Mouse (Mus musculus) liver, embryonic 15.5 days (tissue): Measurements from ENCODE around the gene Ccdc62. TPM values are rescaled to one million over a fixed set of nuclear protein-coding genes. Genes with fewer than 3 reads are reported as not detected.
A peak's percentile ranks its signal among the peaks of the same experiment; 100 is the strongest.

Experiments
- ATAC-seq: fragments of 200-750 bp; cut with Nextera tagmentation; 2 replicates; pipeline ENCODE4 v1.8.0; 2017; ENCODE audit warnings: moderate number of reproducible peaks, mild to moderate bottlenecking, moderate library complexity; ENCODE audit not compliant: insufficient read depth
- H3K27ac ChIP-seq: fragments of 300-500 bp; sonication (generic); replicated peaks from 2 replicates; pipeline ENCODE4 v1.5.1; 2015; ENCODE audit warnings: mild to moderate bottlenecking, inconsistent platforms
- H3K27me3 ChIP-seq: fragments of 300-500 bp; sonication (generic); 2 replicates; pipeline ENCODE4 v1.6.1; 2015; ENCODE audit warnings: mild to moderate bottlenecking, inconsistent platforms
- H3K36me3 ChIP-seq: fragments of 300-500 bp; sonication (generic); replicated peaks from 2 replicates; pipeline ENCODE4 v1.6.1; 2015; ENCODE audit warnings: moderate library complexity, mild to moderate bottlenecking, inconsistent platforms
- H3K4me1 ChIP-seq: fragments of 300-500 bp; sonication (generic); replicated peaks from 2 replicates; pipeline ENCODE4 v1.6.1; 2015; ENCODE audit warnings: inconsistent platforms
- H3K4me2 ChIP-seq: fragments of 300-500 bp; sonication (generic); 2 replicates; pipeline ENCODE4 v1.6.1; 2015; ENCODE audit warnings: moderate library complexity, mild to moderate bottlenecking, inconsistent platforms
- H3K4me3 ChIP-seq: fragments of 300-500 bp; sonication (generic); replicated peaks from 2 replicates; pipeline ENCODE4 v1.5.1; 2015; ENCODE audit warnings: mild to moderate bottlenecking, inconsistent platforms
- H3K9ac ChIP-seq: fragments of 300-500 bp; sonication (generic); 2 replicates; pipeline ENCODE4 v1.6.1; 2015; ENCODE audit warnings: moderate library complexity, mild to moderate bottlenecking, inconsistent platforms
- H3K9me3 ChIP-seq: fragments of 300-500 bp; sonication (generic); replicated peaks from 2 replicates; pipeline ENCODE4 v1.6.1; 2016; ENCODE audit warnings: inconsistent platforms
- WGBS: fragments of 180-500 bp; shearing (Covaris S2); methylation state at CpG from one replicate; pipeline ENCODE4 v1.1.7; 2015; ENCODE audit warnings: mixed read lengths; ENCODE audit not compliant: insufficient replicate concordance; 5-methylcytosine and 5-hydroxymethylcytosine counted together
- polyA plus RNA-seq: library from polyadenylated mRNA; unstranded; fragments of >200 nt; fragmentation: Nextera tagmentation; extraction: Ambion mirVana; gene quantifications from 2 replicates; pipeline ENCODE4 v1.2.1, GENCODE M21; 2015

The Ccdc62 gene
- polyA plus RNA-seq, 1 experiment from 2014 or later: 3.2 TPM

GRCm38 (mm10) chr5:123933957-123934591 is 3.6 kb downstream of the Ccdc62 start:
- H3K27ac ChIP-seq: peak overlapping the region; percentile 82
- no peaks in the 10 kb centered on the region for H3K27me3 ChIP-seq
- no peaks in the 10 kb centered on the region for H3K9me3 ChIP-seq
- 28% methylated on average over 18 of the region's 18 CpGs for WGBS
- peaks cover 6% of the 10 kb centered on the region; the same call in 1 of the 2 replicates for H3K36me3 ChIP-seq
- peak overlapping the region; percentile 48 for H3K9ac ChIP-seq
- peaks cover 31% of the 10 kb centered on the region for H3K4me1 ChIP-seq
- peak; percentile 27 for ATAC-seq
- peak overlapping the region; percentile 72 for H3K4me2 ChIP-seq
- H3K4me3 ChIP-seq: peak overlapping the region; percentile 52

- no peaks in the 10 kb centered on the region for H3K27me3 ChIP-seq
- no peak overlapping the region for H3K4me2 ChIP-seq
- no peak for ATAC-seq
- H3K9me3 ChIP-seq: no peaks in the 10 kb centered on the region
- no peaks in the 10 kb centered on the region for H3K36me3 ChIP-seq
- peaks cover 24% of the 10 kb centered on the region for H3K4me1 ChIP-seq
- H3K4me3 ChIP-seq: no peak overlapping the region
- H3K27ac ChIP-seq: no peak overlapping the region
- H3K9ac ChIP-seq: no peak overlapping the region
- 77% methylated on average over 5 of the region's 5 CpGs for WGBS
These were observed 5.5 kb downstream of the Ccdc62 start for GRCm38 (mm10) chr5:123935931-123936330.

GRCm38 (mm10) chr5:123938479-123938878 is 8.0 kb downstream of the Ccdc62 start:
- peaks cover 17% of the 10 kb centered on the region for H3K4me1 ChIP-seq
- H3K27me3 ChIP-seq: no peaks in the 10 kb centered on the region
- H3K9ac ChIP-seq: no peak overlapping the region
- 52% methylated on average over 5 of the region's 5 CpGs for WGBS
- H3K4me3 ChIP-seq: no peak overlapping the region
- no peaks in the 10 kb centered on the region for H3K9me3 ChIP-seq
- no peaks in the 10 kb centered on the region for H3K36me3 ChIP-seq
- no peak for ATAC-seq
- no peak overlapping the region for H3K4me2 ChIP-seq
- H3K27ac ChIP-seq: no peak overlapping the region

GRCm38 (mm10) chr5:123946546-123946945 is 16.1 kb downstream of the Ccdc62 start:
- Histone ChIP-seq H3K4me1 (no peaks in the 10 kb centered on the region), H3K9me3 (no peaks in the 10 kb centered on the region), H3K27ac (no peak overlapping the region), H3K9ac (no peak overlapping the region), H3K4me2 (no peak overlapping the region), H3K4me3 (no peak overlapping the region), H3K36me3 (no peaks in the 10 kb centered on the region), H3K27me3 (no peaks in the 10 kb centered on the region)
- ATAC-seq: no peak
- WGBS: 69% methylated on average over 4 of the region's 4 CpGs

GRCm38 (mm10) chr5:123947041-123947761 is 16.7 kb downstream of the Ccdc62 start:
- H3K9me3 ChIP-seq: no peaks in the 10 kb centered on the region
- no peak overlapping the region for H3K27ac ChIP-seq
- no peak for ATAC-seq
- no peaks in the 10 kb centered on the region for H3K27me3 ChIP-seq
- no peaks in the 10 kb centered on the region for H3K4me1 ChIP-seq
- no peak overlapping the region for H3K4me3 ChIP-seq
- WGBS: 50% methylated on average over 7 of the region's 7 CpGs
- no peak overlapping the region for H3K9ac ChIP-seq
- no peak overlapping the region for H3K4me2 ChIP-seq
- no peaks in the 10 kb centered on the region for H3K36me3 ChIP-seq

GRCm38 (mm10) chr5:123952365-123953045 is 22.0 kb downstream of the Ccdc62 start:
- Histone ChIP-seq H3K4me2 (no peak overlapping the region), H3K27me3 (no peaks in the 10 kb centered on the region), H3K4me1 (no peaks in the 10 kb centered on the region), H3K27ac (no peak overlapping the region), H3K9me3 (no peaks in the 10 kb centered on the region), H3K9ac (no peak overlapping the region), H3K36me3 (no peaks in the 10 kb centered on the region), H3K4me3 (no peak overlapping the region)
- no peak for ATAC-seq
- 50% methylated on average over 5 of the region's 5 CpGs for WGBS

- H3K4me3 ChIP-seq: no peak overlapping the region
- no peaks in the 10 kb centered on the region for H3K36me3 ChIP-seq
- no peak overlapping the region for H3K27ac ChIP-seq
- H3K9me3 ChIP-seq: no peaks in the 10 kb centered on the region
- WGBS: 82% methylated on average over 8 of the region's 8 CpGs
- no peaks in the 10 kb centered on the region for H3K27me3 ChIP-seq
- no peak for ATAC-seq
- no peak overlapping the region for H3K9ac ChIP-seq
- H3K4me2 ChIP-seq: no peak overlapping the region
- H3K4me1 ChIP-seq: no peaks in the 10 kb centered on the region
These were observed 26.7 kb downstream of the Ccdc62 start for GRCm38 (mm10) chr5:123957213-123957612.

GRCm38 (mm10) chr5:123959018-123959417 is 28.5 kb downstream of the Ccdc62 start:
- 68% methylated on average over 3 of the region's 3 CpGs for WGBS
- no peak for ATAC-seq

GRCm38 (mm10) chr5:123960129-123960528 is 29.6 kb downstream of the Ccdc62 start:
- no peak overlapping the region for H3K27ac ChIP-seq
- no peak for ATAC-seq
- WGBS: 54% methylated on average over 8 of the region's 8 CpGs
- H3K4me3 ChIP-seq: no peak overlapping the region
- no peaks in the 10 kb centered on the region for H3K9me3 ChIP-seq
- 0 out of 2 replicates have a peak, but pooled peaks cover 13% of the 10 kb centered on the region for H3K4me1 ChIP-seq
- H3K36me3 ChIP-seq: no peaks in the 10 kb centered on the region
- no peak overlapping the region for H3K9ac ChIP-seq
- no peak overlapping the region for H3K4me2 ChIP-seq
- no peaks in the 10 kb centered on the region for H3K27me3 ChIP-seq

More at GRCm38 (mm10) chr5:123959018-123959417, 28.5 kb downstream of the Ccdc62 start:
- no peaks in the 10 kb centered on the region for H3K27me3 ChIP-seq
- H3K4me3 ChIP-seq: no peak overlapping the region
- H3K36me3 ChIP-seq: no peaks in the 10 kb centered on the region
- no peak overlapping the region for H3K27ac ChIP-seq
- H3K9ac ChIP-seq: no peak overlapping the region
- H3K9me3 ChIP-seq: no peaks in the 10 kb centered on the region
- H3K4me1 ChIP-seq: 0 out of 2 replicates have a peak, but pooled peaks cover 2% of the 10 kb centered on the region
- no peak overlapping the region for H3K4me2 ChIP-seq

- no peak overlapping the region for H3K4me3 ChIP-seq
- H3K27ac ChIP-seq: no peak overlapping the region
- H3K4me1 ChIP-seq: 0 out of 2 replicates have a peak, but pooled peaks cover 14% of the 10 kb centered on the region
- no peaks in the 10 kb centered on the region for H3K36me3 ChIP-seq
- no peaks in the 10 kb centered on the region for H3K27me3 ChIP-seq
- no peaks in the 10 kb centered on the region for H3K9me3 ChIP-seq
- H3K4me2 ChIP-seq: no peak overlapping the region
- H3K9ac ChIP-seq: no peak overlapping the region
- no peak for ATAC-seq
- 77% methylated on average over 12 of the region's 12 CpGs for WGBS
These were observed 30.6 kb downstream of the Ccdc62 start for GRCm38 (mm10) chr5:123961046-123961445.

GRCm38 (mm10) chr5:123964208-123964607 is 33.7 kb downstream of the Ccdc62 start:
- Histone ChIP-seq H3K4me1 (0 out of 2 replicates have a peak, but pooled peaks cover 14% of the 10 kb centered on the region), H3K9ac (no peak overlapping the region), H3K27me3 (no peaks in the 10 kb centered on the region), H3K4me2 (no peak overlapping the region), H3K4me3 (no peak overlapping the region), H3K27ac (no peak overlapping the region; the same call in 1 of the 2 replicates), H3K9me3 (no peaks in the 10 kb centered on the region), H3K36me3 (no peaks in the 10 kb centered on the region)
- 83% methylated on average over 4 of the region's 4 CpGs for WGBS
- ATAC-seq: no peak
